Mouse (Mus musculus): ENCODE data around the gene Htr2b.

GRCm38 (mm10) chr1:86133337-86133736 lies 21.6 kb upstream of the Htr2b start, which contains the start of gene Gm21972:
- no peak for TF ChIP-seq CTCF (IDR thresholded peaks at IDR 0.05; ENCODE audit: borderline replicate concordance, insufficient read depth, low read depth, low read length)
- no peak for TF ChIP-seq POLR2A (IDR thresholded peaks at IDR 0.05; ENCODE audit: borderline replicate concordance, insufficient read depth, low read length)

All from cerebellum, adult 2 months (tissue).